Mouse (Mus musculus) stomach, postnatal 0 days (tissue): ENCODE measurements at regions not wholly inside any gene's neighbourhood (a gene's known extent, or its start where the extent isn't known, plus 50 kb on each side); places are given as distances from the start of the nearest gene placed in this dataset.

ENCODE experiments used
- ATAC-seq: fragments of 200-750 bp; cut with Nextera tagmentation; 2 replicates; pipeline ENCODE4 v1.8.0; 2017; ENCODE audit not compliant: low FRiP score, low TSS enrichment
- DNase-seq: peaks from one replicate; pipeline ENCODE4 v3.0.0-alpha.2; 2016; ENCODE audit warnings: low spot score
- H3K27ac ChIP-seq: fragments of 300-500 bp; sonication (generic); replicated peaks from 2 replicates; pipeline ENCODE4 v1.5.1; 2014; ENCODE audit warnings: mild to moderate bottlenecking, control low read depth
- H3K27me3 ChIP-seq: fragments of 300-500 bp; sonication (generic); 2 replicates; pipeline ENCODE4 v1.6.1; 2014; ENCODE audit warnings: low read length; ENCODE audit not compliant: control insufficient read depth, insufficient read depth
- H3K36me3 ChIP-seq: fragments of 300-500 bp; sonication (generic); 2 replicates; pipeline ENCODE4 v1.6.1; 2014; ENCODE audit warnings: low read length, mixed read lengths; ENCODE audit not compliant: control insufficient read depth, insufficient read depth
- H3K4me1 ChIP-seq: fragments of 300-500 bp; sonication (generic); replicated peaks from 2 replicates; pipeline ENCODE4 v1.6.1; 2014; ENCODE audit warnings: antibody characterized with exemption; ENCODE audit not compliant: control insufficient read depth, insufficient read depth
- H3K4me2 ChIP-seq: fragments of 300-500 bp; sonication (generic); replicated peaks from 2 replicates; pipeline ENCODE4 v1.6.1; 2014; ENCODE audit warnings: low read depth, mild to moderate bottlenecking, control low read depth, moderate library complexity
- H3K4me3 ChIP-seq: fragments of 300-500 bp; sonication (generic); 2 replicates; pipeline ENCODE4 v1.5.1; 2014; ENCODE audit warnings: low read depth, low read length, control low read depth
- H3K9ac ChIP-seq: fragments of 300-500 bp; sonication (generic); 2 replicates; pipeline ENCODE4 v1.6.1; 2014; ENCODE audit warnings: mild to moderate bottlenecking, low read length, control low read depth, mixed read lengths
- H3K9me3 ChIP-seq: fragments of 300-500 bp; sonication (generic); 2 replicates; pipeline ENCODE4 v1.6.1; 2016; ENCODE audit warnings: low read length; ENCODE audit not compliant: control insufficient read depth
- CTCF ChIP-seq: IDR thresholded peaks from 2 replicates; pipeline ENCODE4 v1.5.1; 2016; ENCODE audit warnings: antibody characterized with exemption, low read depth, mild to moderate bottlenecking, moderate library complexity
- EP300 ChIP-seq: optimal IDR thresholded peaks from 2 replicates; pipeline ENCODE3; 2016; ENCODE audit warnings: antibody characterized with exemption
- WGBS: fragments of 180-500 bp; shearing (Covaris S2); extraction: QIAGEN DNeasy Blood & Tissue Kit; methylation state at CpG from one replicate; pipeline ENCODE4 v1.1.7; 2014; 5-methylcytosine and 5-hydroxymethylcytosine counted together

DNA sequence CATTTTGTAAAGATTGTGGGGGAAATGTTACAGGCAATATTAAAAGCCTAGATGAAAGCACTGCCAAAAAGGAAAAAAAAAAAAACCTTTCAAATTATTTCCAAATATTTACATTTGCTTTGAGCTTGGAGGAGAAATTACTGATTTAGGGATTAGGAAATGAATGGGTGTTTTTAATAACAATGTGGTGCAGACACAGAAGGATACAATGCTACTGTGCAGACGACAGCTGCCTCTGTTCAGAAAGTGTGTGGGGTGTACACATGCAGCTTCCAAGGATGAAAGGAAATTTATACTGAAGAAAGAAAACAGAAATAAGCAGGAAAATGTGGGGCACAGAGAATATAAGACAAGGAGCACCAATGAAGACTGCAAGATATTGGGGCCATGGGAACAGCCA lies 3070.3 kb upstream of the Gm6569 start:
- Histone ChIP-seq H3K9me3 (no peaks in the 10 kb centered on the region), H3K4me2 (no peak overlapping the region), H3K4me3 (no peak overlapping the region), H3K9ac (no peak overlapping the region), H3K27me3 (no peaks in the 10 kb centered on the region), H3K36me3 (no peaks in the 10 kb centered on the region), H3K4me1 (no peaks in the 10 kb centered on the region), H3K27ac (no peak overlapping the region)
- no peak for TF ChIP-seq CTCF
- TF ChIP-seq EP300: no peak
- no peak for DNase-seq
- ATAC-seq: no peak
- 8% methylated on average over 1 of the region's 1 CpGs for WGBS

DNA sequence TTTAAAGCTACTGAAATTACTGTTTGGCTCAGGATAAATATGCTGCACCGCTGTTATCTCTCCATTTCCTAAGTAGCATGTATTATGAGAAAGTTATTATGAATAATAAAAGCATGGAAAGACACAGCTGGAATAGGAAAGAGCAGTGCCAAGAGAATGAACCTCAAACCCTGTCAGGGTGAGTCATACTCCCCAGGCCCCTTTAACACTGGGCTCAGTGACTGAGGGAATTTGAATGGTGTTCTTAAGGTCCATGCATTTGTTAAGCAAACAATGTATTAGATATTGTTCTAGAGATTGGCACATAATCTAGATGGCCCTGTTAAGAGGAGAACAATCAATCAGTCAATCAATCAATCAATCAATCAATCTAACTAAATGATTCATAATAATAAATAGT lies 3069.8 kb upstream of the Gm6569 start:
- H3K27ac ChIP-seq: no peak overlapping the region
- no peak overlapping the region for H3K9ac ChIP-seq
- H3K9me3 ChIP-seq: no peaks in the 10 kb centered on the region
- H3K27me3 ChIP-seq: no peaks in the 10 kb centered on the region
- WGBS: 52% methylated on average over 1 of the region's 1 CpGs
- H3K4me3 ChIP-seq: no peak overlapping the region
- TF ChIP-seq EP300 (no peak), CTCF (no peak)
- H3K4me2 ChIP-seq: no peak overlapping the region
- DNase-seq (no peak), ATAC-seq (no peak)
- no peaks in the 10 kb centered on the region for H3K4me1 ChIP-seq
- H3K36me3 ChIP-seq: no peaks in the 10 kb centered on the region

DNA sequence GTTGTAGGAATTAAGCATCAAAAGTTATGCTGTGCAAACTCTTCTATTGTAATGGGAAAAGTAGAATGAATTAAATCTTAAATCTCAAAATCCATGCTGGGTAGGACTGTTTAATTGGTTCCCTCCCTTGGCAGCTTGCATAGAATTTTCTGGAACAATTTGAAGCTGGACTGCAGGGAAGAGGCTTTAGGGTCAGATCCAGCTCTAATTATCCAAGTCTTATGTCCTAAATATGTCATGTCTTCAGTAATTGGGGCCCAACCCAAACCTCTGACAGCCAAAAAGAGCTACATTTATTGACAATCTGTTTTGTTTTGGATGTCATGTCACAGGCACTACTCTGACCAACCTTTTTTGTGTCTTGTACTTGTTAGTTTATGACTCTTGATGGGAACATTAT lies 3068.9 kb upstream of the Gm6569 start:
- no peak overlapping the region for H3K27ac ChIP-seq
- H3K27me3 ChIP-seq: no peaks in the 10 kb centered on the region
- no peak overlapping the region for H3K9ac ChIP-seq
- ATAC-seq: no peak
- H3K36me3 ChIP-seq: no peaks in the 10 kb centered on the region
- H3K9me3 ChIP-seq: no peaks in the 10 kb centered on the region
- H3K4me2 ChIP-seq: no peak overlapping the region
- no peaks in the 10 kb centered on the region for H3K4me1 ChIP-seq
- no peak for DNase-seq
- H3K4me3 ChIP-seq: no peak overlapping the region
- TF ChIP-seq EP300: no peak
- no peak for TF ChIP-seq CTCF
